Mouse (Mus musculus): ENCODE results near the gene Nat10.
A peak's percentile ranks its signal among the peaks of the same experiment; 100 is the strongest.

Gene Nat10

GRCm38 (mm10) chr2:103745481-103745880, 15.6 kb downstream of the Nat10 start:
- no peak for DNase-seq

GRCm38 (mm10) chr2:103743988-103744387, 17.1 kb downstream of the Nat10 start:
- DNase-seq, result peak; percentile 39

- no peak for DNase-seq
Observed at GRCm38 (mm10) chr2:103743536-103743935, 17.5 kb downstream of the Nat10 start.

- DNase-seq, result no peak
Observed at GRCm38 (mm10) chr2:103742821-103743220, 18.2 kb downstream of the Nat10 start.

- DNase-seq, result no peak
Observed at GRCm38 (mm10) chr2:103731423-103731822, 29.6 kb downstream of the Nat10 start.

- DNase-seq, result no peak
Observed at GRCm38 (mm10) chr2:103730999-103731398, 30.1 kb downstream of the Nat10 start.

- no peak for DNase-seq
Observed at GRCm38 (mm10) chr2:103728027-103728540, 33.0 kb downstream of the Nat10 start.

- DNase-seq, result no peak
Observed at GRCm38 (mm10) chr2:103724521-103724920, 36.5 kb downstream of the Nat10 start.

GRCm38 (mm10) chr2:103719292-103719646, 41.8 kb downstream of the Nat10 start:
- no peak for DNase-seq

- DNase-seq, result peak; percentile 49
Observed at GRCm38 (mm10) chr2:103718594-103719291, 42.3 kb downstream of the Nat10 start.

- peak; percentile 18 for DNase-seq
Observed at GRCm38 (mm10) chr2:103714412-103714811, 46.7 kb downstream of the Nat10 start.

- DNase-seq, result no peak
Observed at GRCm38 (mm10) chr2:103713831-103714230, 47.2 kb downstream of the Nat10 start.

GRCm38 (mm10) chr2:103710849-103711248, 50.2 kb downstream of the Nat10 start:
- DNase-seq, result no peak

GRCm38 (mm10) chr2:103707056-103707776, 53.9 kb downstream of the Nat10 start:
- no peak for DNase-seq

GRCm38 (mm10) chr2:103706226-103706625, 54.8 kb downstream of the Nat10 start:
- DNase-seq, result peak; percentile 45

GRCm38 (mm10) chr2:103705826-103706225, 55.2 kb downstream of the Nat10 start:
- no peak for DNase-seq

- no peak for DNase-seq
Observed at GRCm38 (mm10) chr2:103703865-103704264, 57.2 kb downstream of the Nat10 start.

- DNase-seq, result no peak
Observed at GRCm38 (mm10) chr2:103703336-103703735, 57.7 kb downstream of the Nat10 start.

- DNase-seq, result no peak
Observed at GRCm38 (mm10) chr2:103700514-103700913, 60.6 kb downstream of the Nat10 start.

- no peak for DNase-seq
Observed at GRCm38 (mm10) chr2:103696177-103696576, 64.9 kb downstream of the Nat10 start.

- no peak for DNase-seq
Observed at GRCm38 (mm10) chr2:103694777-103695563, 66.1 kb downstream of the Nat10 start.

GRCm38 (mm10) chr2:103692810-103693209, 68.3 kb downstream of the Nat10 start:
- DNase-seq, result no peak

- no peak for DNase-seq
Observed at GRCm38 (mm10) chr2:103691278-103691677, 69.8 kb downstream of the Nat10 start.

Data from cerebellum, adult 11-12 months (tissue).